Mouse (Mus musculus) embryonic stem cell, embryonic (primary cell): ENCODE results near the gene Engase.

ENCODE experiments used
- CTCF ChIA-PET, 4 experiments: fragments of 300-600 bp in 2 of 4; fragments of 350-600 bp in 2 of 4; sonication (Branson Sonifier 250); formaldehyde crosslinking; loops; one replicate each; lab custom pipeline; 2022; ENCODE audit warnings: inconsistent platforms in 2 of 4; lab: Charles Lee
- POLR2A ChIA-PET, 4 experiments: fragments of 300-600 bp in 2 of 4; fragments of 350-600 bp in 2 of 4; sonication (Branson Sonifier 250); formaldehyde crosslinking; loops; one replicate each; lab custom pipeline; 2022; ENCODE audit warnings: antibody characterized with exemption in 4 of 4, inconsistent platforms in 1 of 4; lab: Charles Lee

The Engase gene

GRCm38 (mm10) chr11:118445843-118446242, 30.8 kb upstream of the Engase start:
- ChIA-PET CTCF (interaction anchor here (0.6 to 4.5 kb wide), 31 partner anchors 8 to 362 kb away, joined by 3 to 73 read pairs (median 3); partner anchors contain the start of gene Engase (in 2 of the 4)), POLR2A (no interaction called here)

- ChIA-PET POLR2A (no interaction called here), CTCF (no interaction called here)
These were observed 29.3 kb upstream of the Engase start for GRCm38 (mm10) chr11:118447346-118447745.

- POLR2A ChIA-PET = interaction anchor here in 1 of 4 experiments (0.7 kb wide), 1 partner anchor 29 kb away, joined by 3 read pairs; no protein-coding TSS in a partner anchor
- CTCF ChIA-PET = interaction anchor here (0.5 to 2.3 kb wide), 12 partner anchors 11 to 329 kb away, joined by 3 to 10 read pairs (median 3); no protein-coding TSS in a partner anchor
These were observed 28.2 kb upstream of the Engase start for GRCm38 (mm10) chr11:118448385-118448784.

GRCm38 (mm10) chr11:118451211-118451610, 25.4 kb upstream of the Engase start:
- POLR2A ChIA-PET = interaction anchor here in 1 of 4 experiments (0.6 to 1.6 kb wide), 2 partner anchors 21 to 23 kb away, joined by 3 to 4 read pairs; no protein-coding TSS in a partner anchor

GRCm38 (mm10) chr11:118452955-118453354, 23.7 kb upstream of the Engase start:
- CTCF ChIA-PET = interaction anchor here in 1 of 4 experiments (0.6 kb wide), 1 partner anchor 585 kb away, joined by 6 read pairs; no protein-coding TSS in a partner anchor

More at GRCm38 (mm10) chr11:118451211-118451610, 25.4 kb upstream of the Engase start:
- CTCF ChIA-PET = interaction anchor here in 3 of 4 experiments (0.6 to 1.4 kb wide), 4 partner anchors 9 to 961 kb away, joined by 3 to 5 read pairs (median 4); no protein-coding TSS in a partner anchor

GRCm38 (mm10) chr11:118453886-118454671, 22.6 kb upstream of the Engase start:
- ChIA-PET POLR2A (interaction anchor here in 1 of 4 experiments (1.4 kb wide), 1 partner anchor 20 kb away, joined by 18 read pairs; no protein-coding TSS in a partner anchor), CTCF (interaction anchor here in 3 of 4 experiments (0.7 to 2.1 kb wide), 4 partner anchors 8 to 31 kb away, joined by 3 to 15 read pairs (median 10); no protein-coding TSS in a partner anchor)

More at GRCm38 (mm10) chr11:118452955-118453354, 23.7 kb upstream of the Engase start:
- POLR2A ChIA-PET = interaction anchor here in 1 of 4 experiments (1.6 kb wide), 1 partner anchor 21 kb away, joined by 4 read pairs; no protein-coding TSS in a partner anchor

GRCm38 (mm10) chr11:118455788-118456187, 20.8 kb upstream of the Engase start:
- CTCF ChIA-PET = interaction anchor here in 3 of 4 experiments (0.7 to 2.1 kb wide), 6 partner anchors 10 to 283 kb away, joined by 3 to 15 read pairs (median 6); no protein-coding TSS in a partner anchor
- POLR2A ChIA-PET = no interaction called here

- POLR2A ChIA-PET = interaction anchor here in 1 of 4 experiments (1.0 kb wide), 1 partner anchor 16 kb away, joined by 3 read pairs; no protein-coding TSS in a partner anchor
- CTCF ChIA-PET = interaction anchor here in 1 of 4 experiments (1.1 kb wide), 1 partner anchor 13 kb away, joined by 3 read pairs; no protein-coding TSS in a partner anchor
These were observed 19.7 kb upstream of the Engase start for GRCm38 (mm10) chr11:118456937-118457336.

GRCm38 (mm10) chr11:118459051-118459450, 17.6 kb upstream of the Engase start:
- CTCF ChIA-PET = interaction anchor here (0.6 to 2.8 kb wide), 9 partner anchors 9 to 621 kb away, joined by 3 to 19 read pairs (median 4); partner anchors contain the start of gene Cant1 (in 1 of the 4)
- POLR2A ChIA-PET = interaction anchor here in 1 of 4 experiments (0.6 to 0.8 kb wide), 2 partner anchors 8 to 36 kb away, joined by 3 to 5 read pairs; no protein-coding TSS in a partner anchor

GRCm38 (mm10) chr11:118459536-118459935, 17.1 kb upstream of the Engase start:
- ChIA-PET POLR2A (interaction anchor here in 2 of 4 experiments (0.6 to 1.8 kb wide), 5 partner anchors 8 to 35 kb away, joined by 3 to 8 read pairs (median 3); no protein-coding TSS in a partner anchor), CTCF (interaction anchor here (0.6 to 2.8 kb wide), 23 partner anchors 8 to 620 kb away, joined by 3 to 19 read pairs (median 4); partner anchors contain the start of genes Cant1 (in 1 of the 4) and Engase (in 1 of the 4))

GRCm38 (mm10) chr11:118460280-118460679, 16.3 kb upstream of the Engase start:
- CTCF ChIA-PET = interaction anchor here (0.5 to 2.8 kb wide), 32 partner anchors 9 to 312 kb away, joined by 3 to 19 read pairs (median 4); partner anchors contain the start of genes Cant1 (in 1 of the 4) and Engase (in 1 of the 4)

GRCm38 (mm10) chr11:118467441-118468035, 9.1 kb upstream of the Engase start:
- POLR2A ChIA-PET = interaction anchor here (0.6 to 2.0 kb wide), 6 partner anchors 8 to 194 kb away, joined by 3 to 9 read pairs (median 4); partner anchors contain the start of genes Engase (in 2 of the 4) and Cant1 (in 1 of the 4)

More at GRCm38 (mm10) chr11:118460280-118460679, 16.3 kb upstream of the Engase start:
- POLR2A ChIA-PET = interaction anchor here in 2 of 4 experiments (0.7 to 1.8 kb wide), 5 partner anchors 13 to 36 kb away, joined by 3 to 8 read pairs (median 4); partner anchors contain the start of gene Engase (in 1 of the 2)

GRCm38 (mm10) chr11:118469509-118470160, 7.0 kb upstream of the Engase start:
- CTCF ChIA-PET = interaction anchor here in 2 of 4 experiments (0.6 to 2.7 kb wide), 5 partner anchors 10 to 457 kb away, joined by 3 to 7 read pairs (median 4); no protein-coding TSS in a partner anchor
- POLR2A ChIA-PET = interaction anchor here in 1 of 4 experiments (0.6 to 0.7 kb wide), 2 partner anchors 80 to 767 kb away, joined by 4 read pairs; no protein-coding TSS in a partner anchor

More at GRCm38 (mm10) chr11:118467441-118468035, 9.1 kb upstream of the Engase start:
- CTCF ChIA-PET = interaction anchor here (0.7 to 2.7 kb wide), 11 partner anchors 8 to 45 kb away, joined by 3 to 14 read pairs (median 5); no protein-coding TSS in a partner anchor

GRCm38 (mm10) chr11:118470234-118470966, 6.2 kb upstream of the Engase start:
- POLR2A ChIA-PET = interaction anchor here in 2 of 4 experiments (0.6 to 0.7 kb wide), 3 partner anchors 32 to 766 kb away, joined by 3 to 4 read pairs (median 4); no protein-coding TSS in a partner anchor
- CTCF ChIA-PET = interaction anchor here in 2 of 4 experiments (1.1 to 1.4 kb wide), 3 partner anchors 10 to 38 kb away, joined by 3 to 5 read pairs (median 4); no protein-coding TSS in a partner anchor

GRCm38 (mm10) chr11:118471676-118472075, 5.0 kb upstream of the Engase start:
- POLR2A ChIA-PET = interaction anchor here in 1 of 4 experiments (0.7 kb wide), 1 partner anchor 21 kb away, joined by 3 read pairs; no protein-coding TSS in a partner anchor
- CTCF ChIA-PET = interaction anchor here in 1 of 4 experiments (1.1 kb wide), 1 partner anchor 36 kb away, joined by 5 read pairs; no protein-coding TSS in a partner anchor
